Mouse (Mus musculus) midbrain, embryonic 16.5 days (tissue): ENCODE results near the gene Cfap97d1. TPM values are rescaled to one million over a fixed set of nuclear protein-coding genes. Genes with fewer than 3 reads are reported as not detected.
A peak's percentile ranks its signal among the peaks of the same experiment; 100 is the strongest.

Experiments
- ATAC-seq: fragments of 200-750 bp; cut with Nextera tagmentation; 2 replicates; pipeline ENCODE4 v1.8.0; 2017; ENCODE audit warnings: moderate TSS enrichment
- H3K27ac ChIP-seq: fragments of 300-500 bp; sonication (generic); 2 replicates; pipeline ENCODE4 v1.5.1; 2014; ENCODE audit warnings: mild to moderate bottlenecking, low read length, mixed read lengths
- H3K27me3 ChIP-seq: fragments of 300-500 bp; sonication (generic); 2 replicates; pipeline ENCODE4 v1.6.1; 2014; ENCODE audit warnings: low read depth, low read length, mixed read lengths; ENCODE audit not compliant: control insufficient read depth, insufficient read depth
- H3K36me3 ChIP-seq: fragments of 300-500 bp; sonication (generic); 2 replicates; pipeline ENCODE4 v1.6.1; 2014; ENCODE audit warnings: mild to moderate bottlenecking, low read length, moderate library complexity, mixed read lengths; ENCODE audit not compliant: control insufficient read depth, insufficient read depth
- H3K4me1 ChIP-seq: fragments of 300-500 bp; sonication (generic); 2 replicates; pipeline ENCODE4 v1.6.1; 2014; ENCODE audit warnings: mild to moderate bottlenecking, low read length, mixed read lengths; ENCODE audit not compliant: control insufficient read depth, insufficient read depth
- H3K4me2 ChIP-seq: fragments of 300-500 bp; sonication (generic); 2 replicates; pipeline ENCODE4 v1.6.1; 2014; ENCODE audit warnings: mild to moderate bottlenecking, low read length, mixed read lengths
- H3K4me3 ChIP-seq: fragments of 300-500 bp; sonication (generic); 2 replicates; pipeline ENCODE4 v1.5.1; 2014; ENCODE audit warnings: low read depth, mild to moderate bottlenecking, low read length, moderate library complexity, mixed read lengths
- H3K9ac ChIP-seq: fragments of 300-500 bp; sonication (generic); 2 replicates; pipeline ENCODE4 v1.6.1; 2014; ENCODE audit warnings: low read depth, low read length, mixed read lengths
- H3K9me3 ChIP-seq: fragments of 300-500 bp; sonication (generic); replicated peaks from 2 replicates; pipeline ENCODE4 v1.6.1; 2014; ENCODE audit warnings: mild to moderate bottlenecking, low read length, mixed read lengths; ENCODE audit not compliant: control insufficient read depth, poor library complexity, severe bottlenecking
- WGBS: fragments of 180-500 bp; shearing (Covaris S2); extraction: QIAGEN DNeasy Blood & Tissue Kit; methylation state at CpG from one replicate; pipeline ENCODE4 v1.1.7; 2014; 5-methylcytosine and 5-hydroxymethylcytosine counted together
- polyA plus RNA-seq: library from polyadenylated mRNA; unstranded; fragments of >200 nt; fragmentation: Nextera tagmentation; extraction: Ambion mirVana; gene quantifications from 2 replicates; pipeline ENCODE4 v1.2.1, GENCODE M21; 2015

Gene Cfap97d1
- polyA plus RNA-seq, 1 experiment from 2014 or later: not detected

GRCm38 (mm10) chr11:101953441-101953840, 30.6 kb upstream of the Cfap97d1 start:
- Histone ChIP-seq H3K27me3 (peaks cover 12% of the 10 kb centered on the region; the same call in 1 of the 2 replicates), H3K27ac (no peak overlapping the region), H3K4me1 (peaks cover 7% of the 10 kb centered on the region; the same call in 1 of the 2 replicates), H3K9ac (no peak overlapping the region), H3K36me3 (no peaks in the 10 kb centered on the region), H3K9me3 (no peaks in the 10 kb centered on the region), H3K4me2 (no peak overlapping the region), H3K4me3 (no peak overlapping the region)
- 78% methylated on average over 4 of the region's 4 CpGs for WGBS
- no peak for ATAC-seq

- Histone ChIP-seq H3K27ac (no peak overlapping the region), H3K4me1 (peaks cover 7% of the 10 kb centered on the region; the same call in 1 of the 2 replicates), H3K36me3 (no peaks in the 10 kb centered on the region), H3K9me3 (no peaks in the 10 kb centered on the region), H3K4me2 (no peak overlapping the region), H3K27me3 (peaks cover 25% of the 10 kb centered on the region), H3K4me3 (no peak overlapping the region), H3K9ac (no peak overlapping the region)
- 64% methylated on average over 5 of the region's 5 CpGs for WGBS
- no peak for ATAC-seq
Measured at GRCm38 (mm10) chr11:101957476-101957875, 26.6 kb upstream of the Cfap97d1 start.

- Histone ChIP-seq H3K36me3 (no peaks in the 10 kb centered on the region), H3K9me3 (no peaks in the 10 kb centered on the region), H3K9ac (no peak overlapping the region; the same call in 1 of the 2 replicates), H3K27ac (no peak overlapping the region), H3K4me3 (peak overlapping the region; percentile 58; the same call in 1 of the 2 replicates), H3K4me2 (peak overlapping the region; percentile 96), H3K4me1 (peaks cover 10% of the 10 kb centered on the region; the same call in 1 of the 2 replicates), H3K27me3 (peaks cover 53% of the 10 kb centered on the region)
- ATAC-seq: no peak
- 2% methylated on average over 11 of the region's 11 CpGs for WGBS
Measured at GRCm38 (mm10) chr11:101963043-101963442, 21.0 kb upstream of the Cfap97d1 start.

- H3K27me3 ChIP-seq: peaks cover 53% of the 10 kb centered on the region
- under 1% methylated on average over 74 of the region's 78 CpGs for WGBS
- ATAC-seq: peak; percentile 51; the same call in 1 of the 2 replicates
- H3K4me3 ChIP-seq: peak overlapping the region; percentile 58
- H3K4me1 ChIP-seq: peaks cover 10% of the 10 kb centered on the region; the same call in 1 of the 2 replicates
- H3K36me3 ChIP-seq: no peaks in the 10 kb centered on the region
- H3K9me3 ChIP-seq: no peaks in the 10 kb centered on the region
- peak overlapping the region; percentile 96 for H3K4me2 ChIP-seq
- H3K27ac ChIP-seq: no peak overlapping the region
- peak overlapping the region; percentile 75 for H3K9ac ChIP-seq
Measured at GRCm38 (mm10) chr11:101963473-101964291, 20.4 kb upstream of the Cfap97d1 start.

- ATAC-seq: no peak
- 7% methylated on average over 8 of the region's 8 CpGs for WGBS
- Histone ChIP-seq H3K4me2 (no peak overlapping the region), H3K9ac (no peak overlapping the region), H3K27ac (no peak overlapping the region), H3K9me3 (no peaks in the 10 kb centered on the region), H3K4me3 (no peak overlapping the region), H3K27me3 (peaks cover 53% of the 10 kb centered on the region), H3K4me1 (peaks cover 10% of the 10 kb centered on the region; the same call in 1 of the 2 replicates), H3K36me3 (no peaks in the 10 kb centered on the region)
Measured at GRCm38 (mm10) chr11:101964647-101965046, 19.4 kb upstream of the Cfap97d1 start.

GRCm38 (mm10) chr11:101965553-101965952, 18.5 kb upstream of the Cfap97d1 start:
- no peak for ATAC-seq
- Histone ChIP-seq H3K9me3 (no peaks in the 10 kb centered on the region), H3K27me3 (peaks cover 50% of the 10 kb centered on the region), H3K36me3 (no peaks in the 10 kb centered on the region), H3K27ac (no peak overlapping the region), H3K4me2 (no peak overlapping the region), H3K4me3 (no peak overlapping the region), H3K9ac (no peak overlapping the region), H3K4me1 (peaks cover 10% of the 10 kb centered on the region; the same call in 1 of the 2 replicates)
- WGBS: 0% methylated on average over 1 of the region's 2 CpGs

- H3K27ac ChIP-seq: no peak within 1 kb of the TSS
- no peaks in the 10 kb centered on the region for H3K9me3 ChIP-seq
- no peak within 1 kb of the TSS for H3K4me2 ChIP-seq
- peaks cover 35% of the 10 kb centered on the region for H3K27me3 ChIP-seq
- H3K4me3 ChIP-seq: no peak within 1 kb of the TSS
- no peak for ATAC-seq
- no peak within 1 kb of the TSS for H3K9ac ChIP-seq
- H3K36me3 ChIP-seq: no peaks in the 10 kb centered on the region
- 24% methylated on average over 10 of the region's 10 CpGs for WGBS
- peaks cover 10% of the 10 kb centered on the region; the same call in 1 of the 2 replicates for H3K4me1 ChIP-seq
Measured at GRCm38 (mm10) chr11:101966965-101967614, 17.0 kb upstream of the Cfap97d1 start, which contains the start of gene Sost. Gene Sost (minus strand): TSS chr11:101967015.

GRCm38 (mm10) chr11:101968311-101968710, 15.8 kb upstream of the Cfap97d1 start:
- no peaks in the 10 kb centered on the region for H3K36me3 ChIP-seq
- H3K27me3 ChIP-seq: peaks cover 24% of the 10 kb centered on the region
- H3K9me3 ChIP-seq: no peaks in the 10 kb centered on the region
- H3K4me1 ChIP-seq: peaks cover 6% of the 10 kb centered on the region; the same call in 1 of the 2 replicates
- 17% methylated on average over 7 of the region's 7 CpGs for WGBS
- no peak for ATAC-seq
- H3K4me2 ChIP-seq: no peak overlapping the region
- no peak overlapping the region for H3K9ac ChIP-seq
- no peak overlapping the region for H3K4me3 ChIP-seq
- H3K27ac ChIP-seq: no peak overlapping the region
